Mouse (Mus musculus) mesoderm, embryonic 11.5 days (tissue): ENCODE data around the gene Mars2.

Experiments used
- DNase-seq: peaks from one replicate; pipeline ENCODE4 v3.0.0-alpha.2; 2012; ENCODE audit warnings: low read depth, low spot score

Gene Mars2

DNA sequence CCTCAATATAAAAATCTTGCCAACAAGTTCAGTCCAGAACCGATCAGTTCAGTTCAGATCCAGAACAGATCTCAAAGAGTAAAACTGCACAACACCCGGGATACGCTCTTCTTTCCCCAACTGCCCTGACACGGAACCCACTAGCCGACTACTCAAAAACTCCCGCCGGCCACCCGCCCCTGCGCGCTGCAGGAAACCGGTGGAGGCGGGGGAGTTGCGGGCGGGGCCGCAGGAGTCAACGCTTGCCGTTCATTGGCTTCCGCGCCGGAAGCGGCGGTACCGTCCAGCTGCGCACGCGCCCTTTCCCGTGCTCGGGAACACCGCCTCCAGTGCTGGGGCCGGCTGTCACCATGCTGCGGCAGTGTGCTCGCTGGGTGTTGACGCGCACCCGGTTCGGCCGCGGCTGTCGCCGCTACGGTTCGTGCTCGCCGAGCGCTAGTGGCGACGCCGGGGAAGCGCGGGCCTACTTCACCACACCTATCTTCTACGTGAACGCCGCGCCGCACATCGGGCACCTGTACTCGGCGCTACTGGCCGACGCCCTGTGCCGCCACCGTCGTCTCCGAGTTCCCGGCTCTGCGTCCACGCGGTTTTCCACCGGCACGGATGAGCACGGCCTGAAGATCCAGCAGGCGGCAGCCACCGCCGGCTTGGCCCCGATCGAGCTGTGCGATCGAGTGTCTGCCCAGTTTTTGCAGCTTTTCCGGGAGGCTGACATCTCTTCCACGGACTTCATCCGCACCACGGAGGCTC is at the start of gene Mars2:
TSS of gene Mars2 (plus strand) at position 288 of the 753 bp plus-strand sequence.
- DNase-seq, result peak; percentile 94

- no peak for DNase-seq
These were observed 45.0 kb upstream of the Mars2 start for GRCm38 (mm10) chr1:55192015-55192414.

- DNase-seq, result peak; percentile 32
These were observed 44.2 kb upstream of the Mars2 start for GRCm38 (mm10) chr1:55192824-55193223.

GRCm38 (mm10) chr1:55193316-55193715 is 43.7 kb upstream of the Mars2 start:
- peak; percentile 66 for DNase-seq

DNA sequence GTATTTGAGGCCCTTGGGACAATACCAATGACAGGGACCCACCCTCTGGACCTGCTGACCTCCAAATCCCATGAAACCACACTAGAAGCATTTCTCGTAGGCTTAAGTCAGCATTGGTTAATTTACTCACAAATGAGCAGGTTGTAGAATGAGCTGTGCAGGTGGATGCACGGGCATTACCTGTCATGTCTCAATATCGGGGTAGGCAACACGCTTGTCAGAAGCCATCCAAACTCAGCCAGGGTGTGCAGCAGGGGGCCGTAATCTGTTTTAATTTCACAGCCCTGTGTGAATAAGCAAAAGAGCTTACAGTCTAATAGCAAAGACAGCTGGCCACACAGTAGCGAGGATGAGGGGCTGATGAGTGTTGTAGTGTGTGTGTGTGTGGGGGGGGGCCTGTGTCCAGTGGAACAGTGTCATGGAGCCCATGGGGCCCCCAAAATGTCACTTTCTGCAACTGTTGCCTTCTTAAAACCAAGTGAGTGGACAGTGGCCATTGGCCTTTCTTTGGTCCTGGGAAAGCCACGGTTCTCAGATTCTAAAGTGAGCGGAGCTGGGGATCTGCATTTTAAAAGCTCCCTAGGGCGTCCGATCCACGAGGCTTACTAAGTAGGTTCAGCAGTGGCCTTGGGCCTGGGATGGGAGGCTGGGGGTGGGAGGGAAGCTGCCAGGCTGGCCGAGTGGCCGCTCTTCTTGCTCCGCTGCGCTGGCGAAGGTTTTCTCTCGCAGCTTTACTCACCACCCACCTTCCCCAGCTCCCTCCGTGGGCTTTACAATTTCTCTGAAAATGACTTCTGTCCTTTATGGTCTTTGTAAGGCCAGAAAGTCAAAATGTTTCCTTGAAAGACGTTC is 42.7 kb upstream of the Mars2 start:
- no peak for DNase-seq

DNA sequence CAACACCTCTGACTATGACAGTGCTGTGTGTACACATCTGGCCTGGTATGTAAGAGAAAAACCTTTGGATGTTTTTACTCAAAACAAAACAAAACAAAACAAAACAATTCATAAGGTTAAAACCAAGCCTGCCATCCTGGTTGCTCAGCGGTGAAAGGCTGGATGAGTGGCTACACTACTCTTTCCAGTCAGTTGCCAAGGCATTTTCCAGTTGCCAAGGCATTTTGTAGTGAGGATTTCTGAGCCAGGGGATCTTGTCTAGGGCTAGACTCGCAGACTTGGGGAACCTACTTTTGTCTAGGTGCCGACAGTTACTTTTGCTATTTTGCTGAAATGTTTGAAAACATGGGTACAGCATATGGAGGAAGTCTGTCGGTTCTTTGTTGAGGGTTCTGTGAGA is 42.0 kb upstream of the Mars2 start:
- no peak for DNase-seq

DNA sequence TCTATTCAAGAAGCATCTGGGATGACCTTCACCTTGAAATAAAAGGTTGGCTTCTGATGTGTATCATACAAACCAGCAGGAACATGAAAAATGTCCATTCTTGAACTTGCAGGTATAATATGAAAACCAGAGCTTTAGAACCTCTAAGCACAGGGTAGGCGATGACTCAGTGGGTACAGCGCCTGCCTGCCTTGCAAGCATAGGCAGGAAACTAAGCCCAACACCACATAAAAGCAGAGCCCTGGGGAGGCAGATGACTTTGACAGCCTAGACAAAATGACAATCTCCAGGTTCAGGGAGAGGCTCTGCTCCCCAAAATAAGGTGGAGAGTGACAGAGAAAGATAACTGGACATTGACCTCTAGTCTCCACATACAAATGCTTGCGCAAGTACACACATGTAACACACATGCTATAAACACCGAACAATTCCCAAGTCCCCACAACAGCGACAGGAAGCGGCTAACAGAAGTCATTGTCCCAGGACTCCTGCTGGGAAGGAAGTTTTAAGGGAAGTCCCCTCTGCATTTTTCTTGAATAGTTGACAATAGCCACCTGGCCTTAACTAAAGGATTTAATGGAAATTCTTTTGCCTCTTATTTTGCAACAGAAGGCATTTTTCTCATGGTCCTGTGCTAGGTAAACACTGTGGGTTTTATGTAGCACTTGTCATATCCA is 40.5 kb upstream of the Mars2 start:
- DNase-seq, result peak; percentile 19

GRCm38 (mm10) chr1:55198719-55199118 is 38.3 kb upstream of the Mars2 start:
- no peak for DNase-seq

DNA sequence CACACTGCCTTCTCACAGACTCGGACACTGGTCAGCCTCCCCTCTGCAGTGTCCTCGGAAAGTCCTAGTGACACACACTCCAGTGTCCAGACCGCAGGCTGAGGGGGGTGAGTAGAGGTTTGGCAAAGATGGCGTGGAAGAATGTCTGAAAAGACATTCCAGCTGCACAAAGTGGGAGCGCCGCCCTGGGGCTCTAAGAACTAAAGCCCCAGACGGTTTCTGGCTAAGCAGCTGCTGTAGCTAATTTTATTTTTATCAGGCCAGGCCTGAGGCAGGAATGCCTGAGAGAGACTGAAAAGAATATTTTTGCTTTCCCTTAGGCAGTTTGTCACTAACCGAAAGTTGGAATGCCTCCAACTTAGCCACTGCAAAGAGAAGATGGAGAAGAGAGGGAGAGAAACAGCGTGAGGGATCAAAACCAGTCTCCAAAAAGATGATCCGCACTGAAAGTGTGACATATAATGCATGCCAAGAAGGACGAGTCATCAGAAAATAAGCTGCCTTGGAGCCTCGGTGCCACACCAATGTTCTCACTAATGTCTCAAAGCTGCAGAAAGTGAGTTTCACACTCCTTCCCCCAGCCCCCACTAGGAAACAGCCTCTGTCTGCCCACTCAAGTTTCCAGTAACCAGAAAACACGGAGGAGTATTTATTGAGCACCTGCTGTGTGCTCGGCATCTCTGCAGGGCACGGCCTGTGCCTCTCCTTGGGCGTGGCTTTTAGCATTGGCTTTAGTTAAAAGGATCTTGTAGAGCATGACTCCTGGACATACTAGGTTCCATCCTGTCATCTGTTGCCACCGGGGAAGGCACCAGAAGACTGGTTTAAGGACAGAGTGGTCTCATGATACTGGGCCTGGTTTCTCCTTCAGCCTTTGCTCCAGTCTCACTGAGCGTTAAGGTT is 34.9 kb upstream of the Mars2 start:
- no peak for DNase-seq

DNA sequence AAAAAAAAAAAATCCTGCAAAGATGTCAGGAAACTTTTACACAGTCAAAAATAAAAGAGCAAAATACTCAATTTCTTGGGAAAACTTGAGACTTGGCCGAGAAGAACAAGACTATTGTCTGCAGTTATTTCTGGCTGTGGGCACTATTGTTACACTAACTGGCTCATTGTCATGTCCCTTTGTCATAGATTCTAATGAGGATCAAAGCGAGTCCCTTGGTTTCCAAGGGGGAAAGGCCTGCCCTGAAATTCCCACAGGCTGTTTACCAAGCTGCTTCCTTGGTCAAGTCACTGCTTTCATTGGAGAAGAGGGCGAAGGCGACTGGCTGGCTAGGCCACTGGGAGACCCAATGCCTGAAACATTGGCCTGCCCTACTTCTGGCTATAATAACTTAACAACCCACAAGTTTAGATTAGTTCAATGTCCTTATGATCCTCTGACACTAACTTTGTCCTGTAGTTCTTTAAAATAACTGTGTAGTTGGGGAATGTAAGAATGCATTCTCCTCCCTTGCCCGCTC is 31.1 kb upstream of the Mars2 start:
- peak; percentile 26 for DNase-seq

GRCm38 (mm10) chr1:55207561-55207960 is 29.4 kb upstream of the Mars2 start:
- no peak for DNase-seq

GRCm38 (mm10) chr1:55208500-55209140 is 28.4 kb upstream of the Mars2 start:
- DNase-seq, result no peak

DNA sequence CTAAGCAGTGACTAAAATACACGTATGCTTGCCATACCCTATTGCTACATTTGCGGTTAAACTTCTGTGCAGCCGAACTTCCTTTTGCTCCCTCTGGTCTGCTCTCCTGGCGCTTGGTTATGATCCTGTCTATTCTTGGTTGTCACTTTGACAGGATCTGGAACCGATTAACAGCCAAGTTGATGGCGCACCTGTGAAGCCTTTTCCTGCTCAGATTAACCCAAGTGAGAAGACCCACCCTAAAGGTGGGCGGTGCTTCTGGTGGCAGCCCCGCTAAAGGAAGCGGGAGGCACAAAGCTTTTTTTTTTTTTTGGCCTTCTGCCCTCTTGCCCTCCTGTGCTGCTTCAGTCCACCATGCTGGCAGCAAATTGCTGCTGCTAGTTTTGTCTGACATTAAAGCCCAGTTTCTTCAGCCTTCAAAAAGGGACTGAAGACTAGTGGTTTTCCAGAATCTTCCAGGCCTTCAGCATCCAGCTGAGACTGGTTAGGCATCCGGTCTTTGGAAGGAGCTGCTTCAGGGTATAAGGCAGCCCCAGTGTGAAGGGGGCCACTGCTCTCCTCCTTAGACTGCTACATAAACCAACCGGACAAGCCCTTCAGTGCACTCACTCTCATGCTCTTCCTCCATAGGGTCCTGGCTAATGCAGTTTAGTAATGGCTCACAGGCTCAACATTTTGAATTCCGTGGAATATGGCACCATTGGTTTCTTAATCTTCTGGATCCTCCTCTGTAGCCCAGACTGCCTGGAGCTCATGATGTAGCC is 26.6 kb upstream of the Mars2 start:
- no peak for DNase-seq

- no peak for DNase-seq
These were observed 25.9 kb upstream of the Mars2 start for GRCm38 (mm10) chr1:55211081-55211480.

DNA sequence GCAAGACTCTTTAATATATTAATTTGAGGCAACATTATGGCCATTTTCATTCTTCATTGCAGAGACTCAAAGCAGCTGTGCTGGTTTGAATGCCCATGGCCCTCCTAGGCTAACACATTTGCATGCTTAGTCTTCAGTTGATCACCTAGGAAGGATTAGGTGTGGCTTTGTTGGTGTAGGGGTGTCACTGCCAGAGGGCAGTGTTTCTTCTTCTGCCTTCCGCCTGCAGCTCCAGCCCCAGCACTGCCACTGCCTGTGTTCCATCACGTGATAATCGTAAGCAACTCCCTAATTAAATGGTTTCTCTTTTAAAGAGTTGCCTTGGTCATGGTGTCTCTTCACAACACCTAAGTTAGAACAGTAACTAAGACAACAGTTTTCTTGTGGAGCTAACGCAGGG is 24.2 kb upstream of the Mars2 start:
- DNase-seq, result no peak

DNA sequence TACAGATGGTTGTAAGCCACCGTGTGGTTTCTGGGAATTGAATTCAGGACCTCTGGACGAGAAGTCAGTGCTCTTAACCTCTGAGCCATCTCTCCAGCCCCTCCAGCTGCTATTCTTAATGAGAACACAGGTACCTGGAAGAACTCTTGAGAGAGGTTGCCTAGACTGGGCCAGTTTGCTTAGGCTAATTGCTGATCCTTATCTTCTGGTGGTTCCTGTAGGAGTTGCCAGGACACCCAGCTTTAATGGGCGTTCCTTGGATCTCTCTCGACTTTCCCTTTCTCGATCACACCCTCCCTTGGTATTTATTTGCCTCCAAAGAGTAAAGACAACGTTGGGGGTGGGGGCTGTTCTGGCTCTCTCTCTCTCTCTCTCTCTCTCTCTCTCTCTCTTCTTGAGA is 23.5 kb upstream of the Mars2 start:
- DNase-seq, result no peak

DNA sequence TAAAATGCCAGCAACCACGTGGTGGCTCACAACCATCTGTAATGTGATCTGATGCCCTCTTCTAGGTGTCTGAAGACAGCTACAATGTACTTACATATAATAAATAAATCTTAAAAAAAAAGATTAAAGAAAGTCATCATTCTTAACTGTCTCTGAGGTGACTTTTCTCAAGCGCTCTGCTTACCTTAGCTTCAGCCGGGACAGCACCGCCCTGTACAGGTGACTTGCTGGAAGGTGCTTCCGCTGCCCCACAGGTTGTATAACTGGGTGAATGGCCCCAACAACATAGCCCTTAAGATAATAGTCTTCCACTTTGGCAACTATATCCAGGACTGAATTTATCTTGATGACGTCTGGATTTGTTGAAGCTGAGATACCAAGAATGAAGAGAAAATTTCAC is 23.0 kb upstream of the Mars2 start:
- DNase-seq, result no peak

GRCm38 (mm10) chr1:55215185-55215813 is 21.7 kb upstream of the Mars2 start:
- no peak for DNase-seq

DNA sequence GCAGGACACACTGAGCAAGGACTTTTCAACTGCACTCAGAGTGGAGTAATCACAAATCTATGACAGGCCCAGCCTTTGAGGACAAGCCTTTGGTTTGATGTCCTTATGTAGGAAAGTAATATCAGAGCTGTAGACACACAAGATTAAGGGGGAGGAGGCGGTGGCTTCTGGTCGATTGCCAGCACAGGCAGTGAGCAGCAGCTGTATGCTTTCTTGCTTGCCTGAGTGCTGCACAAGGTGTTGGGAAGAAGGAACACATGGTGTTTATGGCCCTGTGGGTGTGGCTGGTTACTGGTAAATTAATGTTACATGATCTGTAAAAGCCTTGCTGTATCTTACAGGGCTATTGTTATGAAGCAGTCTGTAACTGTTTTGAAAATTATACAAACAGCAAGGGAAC is 19.8 kb upstream of the Mars2 start:
- no peak for DNase-seq
